Mouse (Mus musculus): ENCODE measurements around the gene Zfp740. TPM values are rescaled to one million over a fixed set of nuclear protein-coding genes. Genes with fewer than 3 reads are reported as not detected.

Gene Zfp740
- total and polyA plus RNA-seq, 3 experiments: 32.1 to 46.1 (median 37.4) TPM

DNA sequence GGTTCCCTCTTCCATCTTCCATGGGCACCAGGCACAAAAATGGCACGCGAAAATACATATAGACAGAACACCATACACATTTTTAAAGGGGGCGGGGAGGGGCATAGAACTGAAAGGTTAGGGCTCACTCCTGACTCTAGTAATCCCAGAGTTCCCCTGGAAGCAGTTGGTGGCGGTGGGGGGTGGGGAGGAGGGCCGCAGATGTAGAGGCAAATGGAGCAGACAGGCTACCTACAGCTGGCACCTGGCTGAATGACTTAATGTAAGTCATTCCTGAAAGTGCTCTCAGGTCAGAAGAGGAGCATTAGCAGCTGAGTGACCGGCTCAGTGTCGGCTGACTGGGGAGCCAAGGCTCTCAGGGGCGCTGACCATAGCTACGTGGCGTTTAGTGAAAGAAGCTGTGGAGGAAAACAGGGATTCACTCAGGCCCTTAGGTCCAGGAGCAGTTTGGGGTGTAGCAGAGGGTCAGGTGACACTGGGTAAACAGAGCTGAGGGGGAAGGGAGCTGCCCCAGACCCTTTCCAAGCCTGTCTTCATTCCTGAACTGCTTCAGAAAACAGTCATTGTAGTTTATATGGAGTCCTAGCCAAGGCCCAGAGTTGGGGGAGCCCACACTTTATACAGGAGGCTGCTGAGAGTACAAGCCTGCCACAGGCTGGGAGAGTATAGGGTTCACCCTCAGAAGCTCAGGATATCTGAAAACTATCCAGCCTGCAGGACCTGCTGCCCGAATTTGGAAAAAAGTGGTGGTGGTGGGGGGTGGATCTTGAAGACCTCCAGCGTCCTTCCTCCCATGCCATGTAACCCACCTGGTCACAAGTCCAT, 39.6 kb downstream of the Zfp740 start:
- DNase-seq (ENCODE audit: extremely low read depth): no peak
- H3K36me3 ChIP-seq (replicated peaks in 1 of 2; ENCODE audit: control insufficient read depth in 1 of 2, insufficient read depth in 1 of 2, low read length in 1 of 2): no peaks in the 10 kb centered on the region
- dilution Hi-C loops (cut with MboI; ENCODE audit: extremely low pct_ligation_motif_present, extremely low pct_unique_long_range_greater_than_20kb, low sequenced_read_pairs) (no loop called here), in situ Hi-C loops (cut with MboI; ENCODE audit: low pct_ligation_motif_present, low pct_unique_long_range_greater_than_20kb, low sequenced_read_pairs) (no loop called here)
- H3K9me3 ChIP-seq (replicated peaks; ENCODE audit: low read length): no peaks in the 10 kb centered on the region
- no peak overlapping the region for H3K27ac ChIP-seq (ENCODE audit: insufficient read depth, low read depth)
- no peak for TF ChIP-seq MAFK (IDR thresholded peaks at IDR 0.05; ENCODE audit: insufficient replicate concordance, low read length)
- no peak for TF ChIP-seq IRF4 (IDR thresholded peaks at IDR 0.05; ENCODE audit: low read depth, low read length)
- no peak for TF ChIP-seq ELF1 (IDR thresholded peaks at IDR 0.05; ENCODE audit: low read depth, low read length)
- no peak for TF ChIP-seq ZKSCAN1 (IDR thresholded peaks at IDR 0.05; ENCODE audit: borderline replicate concordance, low read depth, low read length)
- no peak for TF ChIP-seq SMC3 (IDR thresholded peaks at IDR 0.05; ENCODE audit: low read depth, low read length)
- no peak for TF ChIP-seq MAX (IDR thresholded peaks at IDR 0.05; ENCODE audit: low read length)
- no peak for TF ChIP-seq RAD21 (IDR thresholded peaks at IDR 0.05; ENCODE audit: low read depth, low read length)
- TF ChIP-seq SIN3A (IDR thresholded peaks at IDR 0.05; ENCODE audit: low read length): no peak
- no peak overlapping the region for H3K9ac ChIP-seq (ENCODE audit: insufficient read depth, low read depth)
- no peak overlapping the region for H3K4me2 ChIP-seq (ENCODE audit: insufficient read depth, low read depth, poor library complexity, severe bottlenecking)
- no peaks in the 10 kb centered on the region for H3K79me2 ChIP-seq (replicated peaks; ENCODE audit: control insufficient read depth, extremely low read depth, insufficient read depth, poor library complexity, severe bottlenecking)
- H3K4me1 ChIP-seq (ENCODE audit: control insufficient read depth in 1 of 2, insufficient read depth in 2 of 2): peaks cover 6 to 31% of the 10 kb centered on the region in 2 experiments; a peak in 3 of 4 replicates
- H3K4me3 ChIP-seq (replicated peaks in 1 of 3; ENCODE audit: low read depth in 2 of 3, low read length in 2 of 3, poor library complexity in 1 of 3): no peak overlapping the region
- H3K27me3 ChIP-seq (replicated peaks): peaks cover 41% of the 10 kb centered on the region

DNA sequence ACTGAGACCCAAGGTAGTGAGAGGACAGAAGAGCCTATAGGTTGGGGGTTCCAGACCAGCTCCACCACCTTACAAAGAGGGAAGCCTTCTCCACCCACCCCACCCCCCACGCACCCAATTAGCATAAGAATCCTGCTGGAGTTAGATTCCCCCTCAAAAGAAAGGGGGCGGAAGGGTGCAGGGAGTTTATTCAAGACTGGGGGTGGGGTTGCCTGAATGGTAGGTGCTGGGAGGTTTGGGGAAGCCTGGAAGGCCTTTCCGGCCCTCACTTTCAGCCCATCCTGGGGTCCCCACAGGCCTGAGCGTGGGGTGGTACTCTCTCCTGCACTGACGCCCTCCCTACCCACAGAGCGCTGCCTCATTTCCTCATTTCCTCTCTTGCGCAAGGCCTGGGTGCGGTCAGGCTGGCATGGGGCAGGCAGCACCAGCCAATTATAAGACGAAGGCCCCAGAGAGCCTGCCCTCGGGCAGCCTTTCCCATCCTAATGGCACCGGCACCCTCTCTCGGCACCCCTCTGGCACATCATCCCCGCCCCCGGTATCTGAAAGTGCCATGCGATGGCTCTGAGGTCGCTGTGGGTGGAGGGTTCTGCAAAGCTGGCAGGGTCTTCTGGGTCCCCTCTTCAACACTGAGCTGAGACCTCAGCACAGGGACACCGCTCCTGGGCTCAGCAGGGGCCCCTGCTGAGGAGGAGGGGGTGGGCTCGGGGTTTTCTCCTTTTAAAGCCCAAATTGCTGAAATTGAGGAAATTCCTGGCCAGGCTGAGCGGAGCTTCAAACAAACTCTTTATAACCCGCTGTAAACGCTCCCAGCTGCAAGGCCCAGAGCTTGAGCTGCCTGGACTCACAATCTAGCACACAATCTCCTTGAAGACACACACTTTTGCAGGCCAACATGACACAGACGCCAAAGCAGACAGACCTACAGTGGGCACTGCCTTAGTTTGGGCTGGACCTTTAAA, 40.5 kb downstream of the Zfp740 start:
- Histone ChIP-seq H3K79me2 (replicated peaks; ENCODE audit: control insufficient read depth, extremely low read depth, insufficient read depth, poor library complexity, severe bottlenecking) (no peaks in the 10 kb centered on the region), H3K4me1 (ENCODE audit: control insufficient read depth in 1 of 2, insufficient read depth in 2 of 2) (peaks cover 6 to 34% of the 10 kb centered on the region in 2 experiments; a peak in 3 of 4 replicates), H3K4me3 (replicated peaks in 1 of 3; ENCODE audit: low read depth in 2 of 3, low read length in 2 of 3, poor library complexity in 1 of 3) (no peak overlapping the region), H3K36me3 (replicated peaks in 1 of 2; ENCODE audit: control insufficient read depth in 1 of 2, insufficient read depth in 1 of 2, low read length in 1 of 2) (no peaks in the 10 kb centered on the region), H3K27ac (ENCODE audit: insufficient read depth, low read depth) (no peak overlapping the region), H3K4me2 (ENCODE audit: insufficient read depth, low read depth, poor library complexity, severe bottlenecking) (no peak overlapping the region), H3K27me3 (replicated peaks) (peaks cover 50% of the 10 kb centered on the region), H3K9ac (ENCODE audit: insufficient read depth, low read depth) (no peak overlapping the region), H3K9me3 (replicated peaks; ENCODE audit: low read length) (no peaks in the 10 kb centered on the region)
- dilution Hi-C loops (cut with MboI; ENCODE audit: extremely low pct_ligation_motif_present, extremely low pct_unique_long_range_greater_than_20kb, low sequenced_read_pairs): no loop called here
- in situ Hi-C loops (cut with MboI; ENCODE audit: low pct_ligation_motif_present, low pct_unique_long_range_greater_than_20kb, low sequenced_read_pairs): no loop called here
- TF ChIP-seq SMC3 (IDR thresholded peaks at IDR 0.05; ENCODE audit: low read depth, low read length) (no peak), BHLHE40 (IDR thresholded peaks at IDR 0.05; ENCODE audit: low read depth, low read length) (no peak), UBTF (IDR thresholded peaks at IDR 0.05; ENCODE audit: low read depth, low read length) (no peak), GABPA (IDR thresholded peaks at IDR 0.05; ENCODE audit: insufficient replicate concordance, low read depth, low read length) (no peak), ETS1 (conservative IDR thresholded peaks at IDR 0.05; ENCODE audit: low read depth, low read length) (no peak), ZKSCAN1 (IDR thresholded peaks at IDR 0.05; ENCODE audit: borderline replicate concordance, low read depth, low read length) (no peak), EP300 (IDR thresholded peaks at IDR 0.05; ENCODE audit: low read length) (no peak), NRF1 (IDR thresholded peaks at IDR 0.05; ENCODE audit: low read depth, low read length) (no peak), SIN3A (IDR thresholded peaks at IDR 0.05; ENCODE audit: low read length) (no peak), MXI1 (IDR thresholded peaks at IDR 0.05; ENCODE audit: low read depth, low read length) (no peak), JUN (IDR thresholded peaks at IDR 0.05; ENCODE audit: insufficient read depth, low read depth, low read length) (no peak), USF1 (IDR thresholded peaks at IDR 0.05; ENCODE audit: low read depth, low read length) (no peak), ZMIZ1 (IDR thresholded peaks at IDR 0.05; ENCODE audit: low read depth, low read length) (no peak), MAX (IDR thresholded peaks at IDR 0.05; ENCODE audit: low read length) (no peak), CHD2 (IDR thresholded peaks at IDR 0.05; ENCODE audit: low read length) (no peak), CHD1 (IDR thresholded peaks at IDR 0.05; ENCODE audit: low read depth, low read length) (no peak), ZNF384 (IDR thresholded peaks at IDR 0.05; ENCODE audit: low read depth, low read length) (no peak), NELFE (IDR thresholded peaks at IDR 0.05; ENCODE audit: low read depth, low read length) (no peak), KAT2A (IDR thresholded peaks at IDR 0.05; ENCODE audit: insufficient replicate concordance, low read length) (no peak), MEF2A (IDR thresholded peaks at IDR 0.05; ENCODE audit: borderline replicate concordance, low read depth, low read length) (no peak)
- no peak for DNase-seq (ENCODE audit: extremely low read depth)

Data from CH12.LX (cell line).